Mouse (Mus musculus) limb, embryonic 14.5 days (tissue): ENCODE measurements around the gene Fam19a5. TPM values are rescaled to one million over a fixed set of nuclear protein-coding genes. Genes with fewer than 3 reads are reported as not detected.

Experiments
- ATAC-seq: fragments of 200-750 bp; cut with Nextera tagmentation; 2 replicates; pipeline ENCODE4 v1.8.0; 2017; ENCODE audit warnings: low read depth, moderate number of reproducible peaks, moderate TSS enrichment; ENCODE audit not compliant: low FRiP score
- DNase-seq: peaks from one replicate; pipeline ENCODE4 v3.0.0-alpha.2; 2015; ENCODE audit warnings: low spot score
- H3K27ac ChIP-seq: fragments of 300-500 bp; sonication (generic); replicated peaks from 2 replicates; pipeline ENCODE4 v1.5.1; 2014; ENCODE audit warnings: low read depth, mild to moderate bottlenecking, low read length, moderate library complexity, mixed read lengths
- H3K27me3 ChIP-seq: fragments of 300-500 bp; sonication (generic); 2 replicates; pipeline ENCODE4 v1.6.1; 2014; ENCODE audit warnings: low read length, mixed read lengths; ENCODE audit not compliant: control insufficient read depth, insufficient read depth
- H3K36me3 ChIP-seq: fragments of 300-500 bp; sonication (generic); 2 replicates; pipeline ENCODE4 v1.6.1; 2014; ENCODE audit warnings: mild to moderate bottlenecking, low read length, moderate library complexity, mixed read lengths; ENCODE audit not compliant: control insufficient read depth, insufficient read depth
- H3K4me1 ChIP-seq: fragments of 300-500 bp; sonication (generic); 2 replicates; pipeline ENCODE4 v1.6.1; 2014; ENCODE audit warnings: antibody characterized with exemption, low read length, mixed read lengths; ENCODE audit not compliant: control insufficient read depth, insufficient read depth
- H3K4me2 ChIP-seq: fragments of 300-500 bp; sonication (generic); replicated peaks from 2 replicates; pipeline ENCODE4 v1.6.1; 2014; ENCODE audit warnings: low read depth, mild to moderate bottlenecking, low read length, moderate library complexity; ENCODE audit not compliant: severe bottlenecking
- H3K4me3 ChIP-seq: fragments of 300-500 bp; sonication (generic); replicated peaks from 2 replicates; pipeline ENCODE4 v1.5.1; 2014; ENCODE audit warnings: low read length
- H3K9ac ChIP-seq: fragments of 300-500 bp; sonication (generic); 2 replicates; pipeline ENCODE4 v1.6.1; 2014; ENCODE audit warnings: mild to moderate bottlenecking, low read depth, low read length, moderate library complexity; ENCODE audit not compliant: severe bottlenecking
- H3K9me3 ChIP-seq: fragments of 300-500 bp; sonication (generic); 2 replicates; pipeline ENCODE4 v1.6.1; 2016; ENCODE audit warnings: low read length; ENCODE audit not compliant: control insufficient read depth
- POLR2A ChIP-seq: fragments of 200-500 bp; IDR thresholded peaks from 2 replicates; pipeline ENCODE4 v1.8.0; 2012; ENCODE audit warnings: inconsistent platforms, mild to moderate bottlenecking, moderate library complexity, borderline replicate concordance; ENCODE audit not compliant: insufficient read depth, insufficient read length; ENCODE audit errors: extremely low read depth
- WGBS: fragments of 180-500 bp; shearing (Covaris S2); extraction: QIAGEN DNeasy Blood & Tissue Kit; methylation state at CpG from one replicate; pipeline ENCODE4 v1.1.7; 2014; 5-methylcytosine and 5-hydroxymethylcytosine counted together
- polyA plus RNA-seq, 2 experiments: library from polyadenylated mRNA; depleted of rRNA in 1 of 2; stranded (reverse) in 1 of 2; unstranded in 1 of 2; fragments of >200 nt; fragmentation: Nextera tagmentation in 1 of 2; extraction: Ambion mirVana in 1 of 2; gene quantifications; 2 replicates each; pipeline versions ENCODE4 v1.2.1 to v1.2.3; 2012 to 2014

Fam19a5 gene
- polyA plus RNA-seq, 2 experiments: 4.8 to 8.4 TPM

DNA sequence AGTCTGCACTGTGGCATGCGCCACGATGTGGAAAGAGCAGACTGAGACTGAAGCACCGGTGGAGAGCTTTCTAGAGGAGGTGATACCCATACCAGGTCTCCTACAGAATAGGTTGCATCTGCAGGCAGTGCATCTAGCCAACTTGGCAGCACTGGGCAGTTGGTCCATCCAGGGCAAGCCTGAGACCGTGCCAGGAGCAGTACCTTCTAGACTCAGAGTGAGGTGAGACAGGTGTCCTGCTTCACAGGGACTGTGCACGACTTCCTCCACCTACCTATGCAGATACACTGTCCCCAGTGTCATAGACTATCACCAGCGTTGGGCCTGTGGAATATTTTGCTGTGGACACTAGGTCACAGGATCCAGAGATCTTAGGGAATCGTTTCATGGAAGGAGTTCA lies 148.3 kb downstream of the Fam19a5 start:
- DNase-seq: no peak
- Histone ChIP-seq H3K4me3 (no peak overlapping the region), H3K4me2 (no peak overlapping the region), H3K9ac (no peak overlapping the region), H3K9me3 (no peaks in the 10 kb centered on the region), H3K27me3 (no peaks in the 10 kb centered on the region), H3K36me3 (no peaks in the 10 kb centered on the region), H3K4me1 (0 out of 2 replicates have a peak, but pooled peaks cover 3% of the 10 kb centered on the region), H3K27ac (no peak overlapping the region)
- ATAC-seq: no peak
- WGBS: 87% methylated on average over 7 of the region's 7 CpGs
- TF ChIP-seq POLR2A: no peak

DNA sequence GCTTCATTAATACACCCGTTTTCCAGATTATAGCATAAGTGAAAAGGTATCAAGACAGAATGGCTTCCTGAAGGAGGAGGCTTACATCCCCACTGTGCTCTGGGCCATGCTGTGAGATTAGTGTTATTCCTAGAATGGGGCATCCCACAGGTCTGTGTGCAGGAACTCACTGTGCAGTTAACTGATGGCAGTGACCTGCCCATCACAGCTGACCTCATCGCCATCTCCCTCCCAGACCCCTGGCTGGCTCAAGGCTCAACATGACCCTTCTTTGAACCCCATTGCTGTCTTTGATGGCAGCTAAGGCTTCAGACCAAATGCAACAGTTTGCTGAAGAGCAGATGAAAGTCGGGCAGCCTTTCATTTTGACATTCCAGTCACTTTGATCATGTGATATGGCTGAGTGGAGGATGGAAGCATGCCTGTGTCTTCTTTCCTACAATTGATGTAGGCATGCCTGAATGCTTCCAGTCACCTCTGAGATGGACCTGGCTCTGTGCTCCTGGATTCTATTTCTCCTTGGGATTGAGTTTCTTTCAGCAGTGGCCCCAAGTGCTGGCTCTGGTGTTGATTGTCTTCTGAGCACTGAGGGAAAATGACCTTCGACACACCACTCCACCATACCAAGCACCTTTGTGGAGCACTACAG lies 148.9 kb downstream of the Fam19a5 start:
- WGBS: 77% methylated on average over 4 of the region's 4 CpGs
- DNase-seq: no peak

DNA sequence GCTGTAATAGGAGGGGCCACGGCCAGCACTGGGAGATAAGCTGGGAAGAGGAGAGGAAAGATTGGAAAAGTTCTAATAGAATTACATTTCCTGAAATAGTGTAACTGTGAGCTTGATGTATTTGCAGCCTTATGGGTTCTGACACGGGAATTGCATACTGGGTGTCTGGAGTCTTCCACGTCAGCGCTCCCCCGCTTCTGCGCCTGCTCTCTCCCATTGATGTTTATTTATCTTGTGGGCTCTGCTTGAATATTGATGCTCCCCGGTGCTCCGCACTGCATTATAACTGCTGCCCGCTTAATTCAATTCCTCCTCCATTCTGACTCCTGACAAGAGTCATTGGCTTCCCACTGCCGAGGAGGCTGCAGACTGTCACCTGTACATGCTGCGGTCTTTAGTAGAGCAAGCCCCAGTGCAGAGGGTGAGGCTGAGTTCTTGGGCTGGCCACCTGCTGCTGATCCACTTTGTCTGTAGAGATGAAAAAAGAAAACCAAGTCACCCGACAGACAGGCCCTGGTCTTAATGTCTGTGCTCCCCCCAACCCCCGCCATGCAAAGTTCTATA lies 153.4 kb downstream of the Fam19a5 start:
- ATAC-seq: no peak
- WGBS: 84% methylated on average over 13 of the region's 13 CpGs

More for the DNA sequence above, 148.9 kb downstream of the Fam19a5 start:
- H3K4me3 ChIP-seq: no peak overlapping the region
- H3K4me2 ChIP-seq: no peak overlapping the region
- H3K4me1 ChIP-seq: 0 out of 2 replicates have a peak, but pooled peaks cover 3% of the 10 kb centered on the region
- no peak for ATAC-seq
- H3K27ac ChIP-seq: no peak overlapping the region
- H3K27me3 ChIP-seq: no peaks in the 10 kb centered on the region
- H3K9me3 ChIP-seq: no peaks in the 10 kb centered on the region
- TF ChIP-seq POLR2A: no peak
- H3K9ac ChIP-seq: no peak overlapping the region
- no peaks in the 10 kb centered on the region for H3K36me3 ChIP-seq

DNA sequence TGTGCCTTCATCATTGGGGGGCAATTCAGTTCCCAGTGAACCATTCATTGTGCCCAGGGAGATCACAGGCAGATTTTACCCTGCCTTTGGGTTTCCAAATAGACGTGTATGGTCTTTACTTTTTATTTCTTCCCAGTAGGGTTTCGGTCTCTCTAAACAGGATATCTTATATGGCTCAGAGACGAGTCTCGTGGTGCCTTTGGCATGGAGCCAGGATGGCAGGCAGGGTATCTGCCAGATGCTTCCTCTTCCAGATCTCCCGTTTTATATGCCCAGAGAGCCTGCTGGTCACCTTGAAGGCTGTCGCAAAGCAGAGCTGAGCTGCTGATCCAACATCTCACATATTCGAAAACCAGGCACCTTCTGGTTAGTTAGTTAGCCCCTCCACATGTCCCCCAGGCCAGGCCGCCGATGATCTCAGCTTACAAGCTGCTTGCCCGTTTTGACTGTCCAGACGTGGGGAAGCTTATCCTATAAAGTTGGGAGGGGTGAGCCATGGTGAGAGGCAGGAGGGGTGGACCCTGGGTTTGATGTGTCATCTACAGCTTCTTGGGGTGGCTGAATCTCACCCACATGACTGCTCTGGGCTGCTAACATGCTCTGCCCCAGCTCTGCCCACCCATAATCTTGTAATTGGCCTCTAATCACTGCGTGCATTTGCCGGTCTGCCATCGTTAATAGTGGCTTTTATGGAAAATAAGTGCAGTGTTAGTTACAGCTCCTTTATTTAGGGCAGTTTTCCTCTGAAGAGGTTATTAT lies 154.6 kb downstream of the Fam19a5 start:
- Histone ChIP-seq H3K9ac (no peak overlapping the region), H3K4me2 (no peak overlapping the region), H3K4me1 (peaks cover 3% of the 10 kb centered on the region; the same call in 1 of the 2 replicates), H3K27me3 (no peaks in the 10 kb centered on the region), H3K4me3 (no peak overlapping the region), H3K9me3 (peaks cover 6% of the 10 kb centered on the region), H3K27ac (no peak overlapping the region), H3K36me3 (no peaks in the 10 kb centered on the region)
- no peak for TF ChIP-seq POLR2A
- WGBS: 18% methylated on average over 14 of the region's 14 CpGs
- DNase-seq (no peak), ATAC-seq (no peak; the same call in 1 of the 2 replicates)

More for the DNA sequence above, 153.4 kb downstream of the Fam19a5 start:
- no peaks in the 10 kb centered on the region for H3K27me3 ChIP-seq
- H3K9ac ChIP-seq: no peak overlapping the region
- peaks cover 6% of the 10 kb centered on the region for H3K9me3 ChIP-seq
- H3K27ac ChIP-seq: no peak overlapping the region
- no peak for TF ChIP-seq POLR2A
- DNase-seq: no peak
- peaks cover 3% of the 10 kb centered on the region; the same call in 1 of the 2 replicates for H3K4me1 ChIP-seq
- no peak overlapping the region for H3K4me3 ChIP-seq
- no peaks in the 10 kb centered on the region for H3K36me3 ChIP-seq
- no peak overlapping the region for H3K4me2 ChIP-seq

DNA sequence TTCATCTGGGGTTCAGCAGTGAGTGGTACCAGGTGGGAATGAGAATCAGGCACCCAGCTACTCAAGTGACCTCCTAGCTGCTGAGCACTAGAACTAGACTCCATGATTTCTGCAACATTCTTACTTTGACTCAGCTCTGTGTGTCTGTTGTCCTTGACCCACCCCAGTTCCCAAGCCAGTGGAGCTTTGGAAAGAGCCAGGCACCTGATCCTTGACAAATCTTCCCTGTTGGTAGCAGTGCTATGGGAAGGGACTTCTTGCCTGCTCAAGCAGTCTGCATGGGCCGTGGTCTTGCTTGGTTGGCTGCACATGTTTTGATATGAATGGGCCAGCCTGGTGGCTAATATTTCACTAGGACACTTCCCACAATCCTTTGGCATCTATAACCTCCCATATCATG lies 158.7 kb downstream of the Fam19a5 start:
- peaks cover 3% of the 10 kb centered on the region; the same call in 1 of the 2 replicates for H3K4me1 ChIP-seq
- TF ChIP-seq POLR2A: no peak
- ATAC-seq (no peak), DNase-seq (no peak)
- H3K27ac ChIP-seq: no peak overlapping the region
- H3K27me3 ChIP-seq: no peaks in the 10 kb centered on the region
- H3K36me3 ChIP-seq: no peaks in the 10 kb centered on the region
- H3K9ac ChIP-seq: no peak overlapping the region
- peaks cover 6% of the 10 kb centered on the region for H3K9me3 ChIP-seq
- no peak overlapping the region for H3K4me2 ChIP-seq
- 88% methylated on average over 1 of the region's 1 CpGs for WGBS
- no peak overlapping the region for H3K4me3 ChIP-seq
